Mouse (Mus musculus) brain, adult 2 months (tissue): ENCODE measurements around the gene Gpr39.

Source experiments
- DNase-seq: peaks from one replicate; pipeline ENCODE4 v3.0.0; 2011; ENCODE audit warnings: low read depth, low spot score

Gene Gpr39

DNA sequence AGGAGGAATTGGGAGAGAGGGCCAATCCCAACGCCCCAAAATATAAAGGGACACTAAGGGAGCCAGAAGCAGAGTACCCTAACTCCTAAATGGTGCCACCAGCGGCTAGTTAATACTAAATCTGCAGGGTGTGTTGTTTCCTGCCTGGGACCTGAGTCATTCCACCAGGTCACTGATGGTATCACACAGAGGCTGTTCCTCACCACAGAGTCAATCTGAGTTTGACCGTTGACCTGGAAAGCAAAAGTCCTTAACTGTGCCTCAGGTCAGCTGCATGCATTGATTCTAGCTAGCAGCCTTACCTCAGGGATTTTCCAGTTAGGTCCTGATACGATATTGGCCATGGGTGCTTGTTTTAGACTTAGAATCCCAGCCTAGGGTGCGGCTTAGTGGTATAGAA lies 17.5 kb downstream of the Gpr39 start:
- no peak for DNase-seq

DNA sequence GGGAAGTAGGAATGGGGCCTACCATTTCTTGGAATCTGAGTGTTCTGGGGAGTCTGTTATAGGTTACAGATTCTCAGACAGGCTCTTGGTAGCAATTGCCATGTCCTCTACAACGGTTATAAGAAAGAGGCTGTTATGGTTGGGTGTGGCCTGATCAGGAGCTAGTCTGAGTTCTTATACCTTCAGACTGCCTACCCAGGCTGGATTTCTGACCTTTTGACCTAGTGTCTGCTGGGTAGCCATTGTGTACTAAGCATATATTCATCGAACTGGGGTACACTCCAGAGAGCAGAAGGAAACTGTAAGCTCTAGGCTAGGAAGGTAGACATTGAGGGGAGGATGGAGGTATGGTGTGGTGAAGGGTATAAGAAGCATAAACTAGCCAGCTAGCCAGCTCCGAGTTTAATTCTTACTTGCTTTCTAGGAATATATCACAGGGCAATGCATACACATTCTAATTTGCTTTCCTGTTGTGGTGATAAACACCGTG lies 24.4 kb downstream of the Gpr39 start:
- no peak for DNase-seq

DNA sequence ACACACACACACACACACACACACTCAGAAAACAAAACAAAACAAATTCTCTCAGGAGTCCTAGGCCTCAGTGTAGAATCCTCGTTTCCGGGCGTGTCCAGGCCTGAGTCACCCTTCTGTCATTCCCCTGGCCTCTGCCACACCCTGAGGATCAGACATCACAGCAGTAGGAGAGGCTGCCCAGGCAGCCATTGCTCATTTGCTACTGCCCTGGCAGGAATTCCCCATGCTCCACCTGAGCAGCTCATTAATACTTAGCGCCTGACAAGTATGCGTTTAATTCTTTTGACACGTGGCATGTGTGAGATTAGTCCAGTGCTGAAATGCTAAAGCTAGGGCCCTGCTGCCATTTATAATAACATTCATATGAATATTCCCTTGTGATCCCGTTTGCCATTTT lies 25.0 kb downstream of the Gpr39 start:
- DNase-seq: no peak

DNA sequence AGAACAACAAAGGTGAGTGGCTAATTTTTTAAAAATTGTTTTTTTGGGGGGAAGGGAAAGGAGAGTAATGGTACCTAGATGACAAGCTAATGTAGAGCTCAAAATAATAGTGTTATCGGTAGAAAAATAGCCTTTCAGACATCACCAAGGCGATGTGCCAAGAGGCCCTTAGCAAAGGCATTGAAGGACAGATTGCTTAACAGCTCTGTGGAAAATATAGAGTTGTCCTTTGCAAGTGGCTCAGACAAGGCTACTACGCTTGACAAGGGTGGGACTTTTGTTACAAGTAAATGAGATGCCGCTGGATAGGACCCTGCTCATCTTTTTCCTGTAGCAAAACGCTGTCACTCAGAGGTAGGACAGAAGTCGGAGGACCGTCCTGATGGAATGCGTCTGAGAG lies 25.5 kb downstream of the Gpr39 start:
- peak; percentile 1 for DNase-seq

DNA sequence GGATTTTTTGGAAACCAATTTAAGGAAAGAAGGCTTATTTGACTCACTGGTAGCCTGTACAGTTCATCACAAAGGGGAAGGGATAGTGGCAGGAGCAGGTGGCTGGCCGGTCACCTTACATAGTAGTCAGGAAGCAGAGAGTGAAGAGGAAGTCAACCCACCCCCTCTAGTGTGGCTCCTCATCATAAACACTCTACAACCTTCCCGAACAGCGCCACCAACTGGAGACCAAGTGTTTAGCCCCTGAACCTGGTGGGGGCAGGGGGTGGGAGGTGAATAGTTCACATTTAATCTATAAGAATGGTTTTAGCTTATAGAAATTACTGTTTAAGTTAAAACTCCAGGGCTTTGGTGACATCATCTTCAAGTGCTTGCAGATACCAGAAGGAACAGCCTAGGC lies 28.6 kb downstream of the Gpr39 start:
- no peak for DNase-seq

DNA sequence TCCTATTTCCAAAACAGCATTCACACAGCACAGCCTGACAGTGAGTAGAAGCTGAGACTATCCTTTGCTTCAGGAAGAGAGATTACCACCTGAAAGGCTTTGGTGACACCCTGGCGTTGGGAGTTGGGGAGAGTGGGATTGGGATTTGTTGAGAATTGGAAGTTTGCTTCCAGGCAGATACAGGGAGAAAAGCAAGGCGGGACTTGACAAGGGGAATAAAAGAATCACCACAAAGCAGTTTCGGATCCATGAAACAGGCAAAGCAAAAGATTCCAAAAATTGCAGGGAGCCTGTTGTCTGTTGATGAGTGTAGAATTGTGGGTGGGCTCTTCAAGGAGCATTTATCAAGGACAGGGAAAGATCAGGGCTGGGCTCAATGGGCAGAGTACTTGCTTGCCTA lies 38.5 kb downstream of the Gpr39 start:
- DNase-seq: no peak

DNA sequence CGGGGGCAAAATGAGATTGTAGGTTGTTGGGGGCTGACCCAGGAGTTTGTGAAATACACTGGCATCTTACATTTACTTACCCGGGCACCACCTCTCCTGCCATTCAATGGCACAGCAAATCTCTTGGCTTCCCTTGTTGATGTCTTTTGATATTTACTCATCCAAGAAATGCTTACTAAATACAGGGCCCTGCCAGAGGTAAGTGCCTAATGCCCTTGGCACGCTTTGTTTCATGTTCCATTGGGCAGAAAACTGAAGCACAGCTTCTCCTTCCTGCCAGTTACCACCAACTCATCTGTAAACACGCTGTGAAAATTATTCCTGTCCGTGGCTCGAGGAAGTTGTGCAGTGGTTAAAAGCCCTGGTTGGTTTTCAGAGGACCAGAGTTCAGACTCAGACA lies 39.4 kb downstream of the Gpr39 start:
- DNase-seq: no peak

DNA sequence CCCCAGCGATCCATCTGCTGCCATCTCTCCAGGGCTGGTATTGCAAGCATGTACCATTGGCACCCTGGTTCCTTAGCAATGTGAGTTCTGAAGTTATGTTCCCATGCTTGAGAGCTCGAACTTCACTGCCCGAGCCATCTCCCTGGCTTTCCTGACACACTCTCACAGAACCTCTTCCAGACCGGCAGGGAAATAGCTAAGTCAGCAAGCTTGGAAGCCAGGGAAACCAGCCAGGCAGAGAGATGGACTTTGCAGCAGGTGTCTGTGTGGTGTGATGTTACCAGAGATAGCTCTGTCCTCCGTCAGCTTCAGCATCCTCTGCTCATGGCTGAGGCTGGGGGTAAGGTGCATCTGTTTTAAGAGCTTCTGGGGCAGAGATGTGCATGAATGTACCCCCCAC lies 41.1 kb downstream of the Gpr39 start:
- no peak for DNase-seq

DNA sequence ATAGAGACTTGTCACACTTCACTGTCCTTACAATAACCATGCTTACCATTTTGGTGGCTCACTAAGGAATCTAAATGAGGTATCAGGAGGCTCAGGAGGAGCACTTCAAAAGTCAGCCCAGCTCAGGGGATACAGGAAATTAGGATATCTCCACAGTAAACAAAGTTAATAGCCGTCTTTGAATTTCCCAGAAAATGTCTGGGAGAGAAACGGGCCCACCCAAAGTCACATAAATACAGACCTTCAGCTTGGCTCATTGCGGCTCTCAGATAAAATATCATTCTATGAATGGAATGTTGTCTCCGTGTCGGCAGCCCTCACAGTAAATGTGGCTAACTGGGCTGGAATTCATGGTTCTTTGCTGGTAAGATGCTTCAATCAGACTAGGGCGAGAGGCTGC lies 42.3 kb downstream of the Gpr39 start:
- no peak for DNase-seq

DNA sequence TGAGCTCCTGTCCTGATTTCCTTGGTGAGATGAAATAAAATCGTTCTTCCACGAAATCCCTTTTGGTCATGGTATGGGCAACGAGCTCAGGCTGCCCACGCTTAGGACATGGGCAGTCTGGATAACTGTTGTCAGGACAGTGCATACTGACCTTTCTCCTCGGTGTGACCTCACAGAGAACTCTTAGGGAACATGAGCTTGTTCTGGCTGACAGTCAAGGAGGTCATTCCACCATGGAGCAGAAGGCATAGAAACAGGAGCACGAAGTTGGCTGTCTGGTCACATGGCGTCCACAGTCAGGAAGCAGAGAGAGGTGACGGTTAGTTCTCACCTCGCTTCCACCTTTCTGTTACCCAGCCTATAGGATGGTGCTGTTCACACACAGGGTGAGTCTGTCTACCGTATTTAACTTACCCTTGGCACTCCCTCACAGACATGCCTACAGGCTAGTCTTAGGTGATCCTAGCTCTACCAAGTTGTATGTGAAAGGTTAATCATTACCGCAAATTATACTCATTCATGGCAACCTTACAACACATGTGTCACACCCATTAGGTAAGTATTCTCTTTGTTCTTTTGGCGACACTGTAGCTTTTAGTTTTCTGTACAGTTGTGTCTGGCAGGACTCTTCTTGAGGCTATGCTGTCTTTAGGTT lies 44.4 kb downstream of the Gpr39 start:
- no peak for DNase-seq

DNA sequence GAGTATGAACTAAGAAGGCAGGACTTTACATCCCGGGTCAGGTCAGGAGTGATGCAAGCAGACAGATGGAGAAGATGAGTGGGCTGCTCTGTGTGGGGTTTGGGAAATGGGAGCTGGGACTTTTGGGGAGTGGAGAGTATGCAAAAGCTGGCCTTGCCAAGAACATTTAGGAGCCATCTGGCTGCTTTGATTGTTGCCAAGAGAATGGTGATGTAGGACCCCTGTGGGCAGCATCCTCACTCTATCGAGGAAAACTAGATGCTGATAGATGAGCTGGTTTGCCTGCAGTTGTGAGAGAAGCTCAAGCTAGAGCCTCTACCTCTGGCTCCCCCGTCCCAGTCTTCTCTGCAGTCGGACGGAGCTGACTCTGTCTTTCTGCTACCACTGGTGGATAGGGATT lies 47.5 kb downstream of the Gpr39 start:
- DNase-seq: peak; percentile 73

DNA sequence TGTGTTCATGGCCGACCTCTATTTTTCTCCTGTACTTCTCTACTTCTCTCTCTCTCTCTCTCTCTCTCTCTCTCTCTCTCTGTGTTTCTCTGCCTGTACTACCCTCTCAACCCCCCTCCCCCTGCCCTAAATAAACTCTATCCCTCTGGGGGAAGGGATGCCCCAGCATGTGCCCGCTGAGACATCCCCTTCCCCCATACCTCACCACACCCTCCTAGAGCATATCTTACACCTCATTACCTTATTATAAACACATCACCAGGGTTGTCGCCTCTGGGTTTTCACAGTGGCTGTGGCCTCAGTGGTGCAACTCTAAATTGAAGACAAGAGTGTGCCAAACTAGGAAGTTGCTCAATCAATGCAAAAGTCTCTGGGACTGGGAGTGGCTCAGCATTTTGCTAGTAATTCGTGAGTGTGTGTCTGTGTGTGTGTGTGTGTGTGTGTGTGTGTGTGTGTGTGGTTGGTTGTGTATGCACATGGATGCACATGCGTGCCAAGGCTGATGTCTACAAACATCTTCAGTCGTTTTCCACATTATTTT lies 52.3 kb downstream of the Gpr39 start:
- DNase-seq: no peak

DNA sequence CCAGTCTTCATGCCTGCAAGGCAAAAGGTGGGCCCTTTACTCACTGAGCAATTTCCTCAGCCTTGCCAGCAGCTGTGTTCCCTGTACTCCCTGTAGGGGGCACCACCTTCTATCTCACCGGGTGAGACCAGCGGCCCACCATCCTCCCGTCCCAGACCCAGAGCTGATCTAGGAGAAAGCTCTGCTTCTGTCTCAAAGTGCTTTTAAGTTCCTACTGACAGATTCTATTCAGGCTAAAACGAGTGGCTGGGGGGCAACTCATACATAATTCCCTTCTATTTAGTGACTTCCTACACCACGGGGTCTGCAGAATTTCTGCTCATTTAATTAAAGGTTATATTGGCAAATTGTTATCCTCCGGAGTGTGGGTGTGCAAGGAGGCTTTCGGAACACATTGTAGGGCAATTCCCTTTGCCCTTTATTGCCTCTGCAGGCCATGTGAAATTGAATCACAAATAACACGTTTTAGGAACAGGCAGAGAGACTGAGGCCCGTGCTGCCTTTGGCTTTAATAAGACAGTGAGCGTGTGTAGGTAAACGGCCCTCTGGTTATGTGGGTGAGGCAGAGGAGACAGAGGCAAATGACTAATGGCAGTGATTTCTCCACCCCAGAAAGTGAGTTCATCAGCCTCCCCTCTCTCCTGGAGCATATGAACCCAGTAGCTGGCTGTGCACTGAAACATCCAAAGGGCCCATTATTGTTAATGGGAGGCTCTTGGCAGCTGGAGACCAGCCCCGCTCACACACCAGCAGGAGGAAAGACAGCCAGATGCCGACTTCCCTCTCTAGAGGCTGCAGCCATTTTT lies 53.1 kb downstream of the Gpr39 start:
- DNase-seq: peak; percentile 38

DNA sequence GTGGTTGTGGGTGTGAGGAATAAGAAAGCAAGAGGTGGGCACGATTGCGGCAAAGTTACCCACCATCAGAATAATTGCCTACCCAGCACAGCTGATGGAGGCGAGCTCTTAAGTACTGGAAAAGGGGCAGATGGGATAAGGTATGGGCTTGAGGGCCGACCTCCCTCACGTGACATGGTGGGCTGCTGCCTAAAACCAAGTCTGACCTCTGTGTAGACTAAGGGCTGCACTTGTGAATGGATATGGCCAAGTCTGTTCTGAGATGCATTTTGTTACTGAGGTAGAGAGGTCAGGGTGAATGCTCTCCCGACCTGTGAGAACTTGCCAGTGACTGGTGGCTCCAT lies 53.7 kb downstream of the Gpr39 start:
- no peak for DNase-seq

DNA sequence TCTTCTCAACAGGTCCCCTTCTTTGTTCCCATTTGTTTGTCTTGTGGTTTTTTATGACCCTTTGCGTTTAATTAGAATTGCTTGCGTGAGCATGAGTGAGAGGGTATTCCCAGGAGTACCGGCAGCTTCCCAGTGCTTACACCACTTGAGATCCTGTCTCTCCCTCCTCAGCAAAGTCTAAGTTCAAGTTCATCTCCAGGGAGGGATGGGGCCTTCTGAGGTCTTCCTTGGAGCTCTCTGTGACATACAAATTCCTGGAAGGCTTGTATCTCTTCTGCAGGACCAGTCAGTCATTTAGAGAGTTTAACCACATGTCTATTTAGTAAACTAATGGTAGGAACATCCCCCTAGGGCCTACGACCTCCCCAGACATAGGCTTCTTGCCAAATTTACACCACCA lies 55.1 kb downstream of the Gpr39 start:
- DNase-seq: no peak

DNA sequence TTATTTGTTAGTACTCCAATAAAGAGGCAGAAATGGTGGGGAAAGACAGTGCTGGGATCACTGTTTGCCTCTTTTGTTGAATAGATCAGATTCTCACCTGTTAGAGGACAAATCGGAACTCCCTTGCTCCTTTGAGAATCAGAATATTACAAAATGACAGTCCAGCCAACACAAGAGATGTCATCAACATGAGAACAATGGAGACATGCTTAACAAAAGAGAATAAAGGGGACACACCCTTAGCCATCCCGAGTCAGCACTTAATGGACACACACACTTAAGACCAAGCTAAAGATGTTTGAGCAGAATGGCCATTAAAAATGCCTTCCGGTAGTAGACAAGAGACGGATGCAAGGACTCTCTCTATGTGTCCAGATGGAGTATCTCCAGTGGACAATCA lies 68.0 kb downstream of the Gpr39 start:
- no peak for DNase-seq

DNA sequence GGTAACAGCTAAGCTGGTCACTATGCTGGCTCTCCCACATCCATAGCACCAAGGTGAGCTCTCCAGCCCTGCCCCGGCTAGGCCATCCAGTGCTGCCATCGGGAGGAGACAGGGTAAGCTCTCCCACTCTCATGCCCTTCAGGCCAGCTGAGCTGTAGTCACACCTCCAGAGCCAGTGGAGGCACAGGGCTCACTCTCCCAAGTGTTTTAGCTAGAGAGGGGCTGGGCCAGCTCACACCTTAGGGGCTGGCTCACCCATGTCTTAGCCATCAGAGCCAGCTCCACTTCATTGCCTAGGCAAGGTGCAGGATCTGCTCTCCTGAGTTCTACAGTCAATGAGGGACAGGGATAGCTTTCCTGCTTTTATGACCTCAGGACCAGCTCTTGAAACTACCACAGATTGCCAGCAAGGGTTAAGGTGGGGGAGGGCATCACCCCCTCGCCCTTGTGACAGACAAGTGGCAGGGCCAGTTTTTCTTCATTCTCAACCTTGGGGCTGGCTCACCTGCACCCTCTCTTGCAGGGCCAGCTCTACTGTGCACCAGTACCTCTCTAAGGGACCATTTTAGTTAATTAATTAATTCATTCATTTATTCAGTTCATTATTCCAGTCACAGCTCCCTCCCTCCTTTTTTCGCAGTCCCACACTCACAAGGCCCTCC lies 78.7 kb downstream of the Gpr39 start:
- DNase-seq: no peak

DNA sequence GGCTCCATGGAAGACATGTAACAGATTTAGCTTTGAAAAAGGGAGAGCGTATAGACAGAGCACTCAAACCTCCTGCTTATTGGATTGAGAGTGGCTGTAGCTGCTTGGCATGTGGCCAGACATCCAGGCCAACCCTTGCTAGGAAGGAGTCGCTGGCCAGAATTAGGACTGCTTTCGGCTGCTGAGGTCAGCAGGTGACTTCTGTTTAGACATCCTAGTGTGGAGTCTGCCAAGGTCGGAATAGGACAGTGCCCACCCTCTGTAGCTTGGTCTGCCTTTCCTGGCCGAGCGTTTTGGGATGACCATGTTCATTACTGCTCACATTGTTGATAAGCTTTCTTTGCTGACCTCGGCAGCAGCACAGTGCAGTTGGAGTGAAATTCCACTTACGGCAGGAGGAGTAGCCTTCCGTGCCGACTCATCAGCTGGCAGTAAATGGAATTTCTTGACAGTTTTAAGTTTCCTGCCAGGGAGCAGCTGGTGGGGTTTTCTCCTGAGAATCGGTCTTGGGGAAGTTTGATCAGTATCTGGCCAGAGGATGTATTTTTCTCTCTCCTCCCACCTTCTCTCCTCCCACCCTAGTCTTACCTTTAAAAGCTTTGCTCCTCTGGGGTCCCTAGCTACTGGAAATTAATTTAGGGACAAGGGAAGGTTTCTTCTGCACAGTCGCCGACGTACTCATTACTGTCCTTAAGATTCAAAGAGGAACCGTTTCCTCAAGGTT lies 83.3 kb downstream of the Gpr39 start:
- DNase-seq: peak; percentile 40

DNA sequence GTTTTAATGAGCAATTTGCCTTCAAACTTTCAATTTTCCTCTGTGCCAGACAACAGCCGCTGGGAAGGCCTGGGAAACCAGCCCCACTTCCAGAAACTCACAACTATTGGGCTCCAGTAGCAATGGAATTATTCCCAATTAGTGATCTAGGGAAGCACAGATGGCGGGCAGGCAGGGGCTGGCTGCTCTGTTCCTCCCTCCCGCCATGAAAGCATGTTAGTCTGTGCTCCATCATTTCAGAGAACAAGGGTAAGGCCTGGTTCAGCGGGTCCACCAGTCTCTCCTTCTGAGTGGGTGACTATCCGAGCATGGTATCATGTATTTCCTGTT lies 83.9 kb downstream of the Gpr39 start:
- DNase-seq: peak; percentile 47

DNA sequence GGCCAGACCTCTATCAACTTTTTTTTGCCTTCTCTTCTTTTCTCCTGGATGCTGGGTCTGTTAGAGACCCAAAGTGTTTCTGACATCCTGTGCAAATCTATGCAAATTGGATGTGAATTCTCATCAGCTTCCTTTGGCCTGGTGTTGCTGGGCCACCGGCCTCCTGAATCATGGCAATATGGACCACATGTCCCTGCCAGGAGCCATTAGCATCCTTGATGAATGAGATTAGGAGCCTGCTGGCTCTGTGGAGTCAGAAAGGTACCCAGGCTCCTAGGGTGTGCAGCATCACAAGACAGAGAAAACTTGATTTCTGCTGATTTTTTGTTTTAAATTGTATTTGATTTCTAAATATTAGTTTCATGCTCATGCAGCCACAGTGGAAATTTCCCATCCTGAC lies 85.3 kb downstream of the Gpr39 start:
- DNase-seq: no peak

DNA sequence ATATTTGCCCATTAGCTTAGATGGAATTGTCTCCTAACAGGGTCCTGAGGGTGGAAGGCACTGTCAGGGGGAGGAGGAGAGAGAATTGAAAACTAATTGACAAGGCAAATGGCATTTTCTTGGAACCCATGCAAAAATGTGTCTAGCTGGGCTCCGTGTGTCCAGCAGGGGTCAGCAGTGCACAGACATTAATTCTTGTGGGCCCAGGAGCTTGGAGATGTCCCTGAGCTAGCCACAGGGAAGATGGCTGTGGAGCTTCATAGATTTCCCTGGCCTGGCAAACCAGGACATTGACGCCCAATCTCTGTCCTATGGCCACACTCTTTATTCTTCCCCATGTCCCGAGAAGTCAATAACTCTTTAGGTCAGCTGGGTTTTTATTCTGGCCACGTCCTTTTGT lies 113.0 kb downstream of the Gpr39 start:
- peak; percentile 72 for DNase-seq

DNA sequence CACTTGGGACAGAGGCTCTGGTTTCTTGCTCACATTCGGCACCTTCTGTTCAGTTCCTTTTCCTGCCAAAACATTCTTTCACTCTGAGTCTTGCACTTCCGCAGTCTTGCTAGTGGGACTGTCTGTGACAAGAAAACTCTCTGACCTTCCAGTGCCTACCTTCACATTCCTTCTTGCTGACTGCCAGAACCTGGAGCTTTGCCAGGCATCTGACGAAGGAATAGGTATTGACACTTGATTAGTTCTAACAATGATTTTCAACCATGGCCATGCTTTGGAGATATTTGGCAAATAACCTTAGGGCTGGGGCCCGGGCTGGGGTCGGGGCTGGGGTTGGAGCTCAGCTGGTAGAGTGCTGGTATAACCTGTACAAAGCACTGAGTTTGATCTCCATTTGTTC lies 123.7 kb downstream of the Gpr39 start:
- DNase-seq: no peak
